Mouse (Mus musculus): ENCODE results near the gene Fcna. TPM values are rescaled to one million over a fixed set of nuclear protein-coding genes. Genes with fewer than 3 reads are reported as not detected.

The Fcna gene
- polyA plus RNA-seq, 1 experiment from 2014 or later, result 3.8 TPM

DNA sequence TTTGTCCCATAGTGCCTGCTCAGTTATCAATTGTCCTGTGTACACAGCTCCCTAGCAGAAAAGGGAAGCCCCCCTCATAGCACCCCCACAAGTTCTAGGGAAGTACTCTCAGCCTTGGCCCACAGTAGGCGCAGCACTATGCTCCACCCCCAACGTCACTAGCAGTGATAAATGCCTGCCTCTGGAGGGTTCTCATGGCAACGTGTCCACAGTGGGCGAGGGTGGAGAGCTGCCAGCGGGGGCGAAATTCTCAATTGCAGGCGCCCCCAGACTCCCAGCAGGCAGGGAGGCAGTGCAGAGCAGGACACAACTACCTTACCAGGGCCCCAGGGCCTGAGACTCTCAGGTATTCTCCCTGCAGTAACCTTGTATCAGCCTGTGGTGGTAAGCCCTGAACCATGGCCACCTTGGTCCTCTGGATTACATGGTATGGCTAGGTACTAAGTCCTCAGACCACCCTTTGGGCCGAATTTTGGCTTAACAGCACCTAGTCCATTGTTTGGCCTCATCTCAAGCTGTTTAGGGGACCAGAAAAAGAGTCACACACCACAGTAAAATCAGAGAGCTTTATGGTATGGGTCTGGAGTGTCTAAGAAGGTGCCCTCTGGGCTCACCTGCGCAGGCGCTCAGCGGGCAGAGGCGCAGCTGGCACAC lies 45.2 kb downstream of the Fcna start:
- Histone ChIP-seq H3K4me2 (replicated peaks; ENCODE audit: low read depth) (no peak overlapping the region), H3K9ac (ENCODE audit: low read length) (0 out of 2 replicates have a peak overlapping the region, but pooled peaks have one; percentile 38)

DNA sequence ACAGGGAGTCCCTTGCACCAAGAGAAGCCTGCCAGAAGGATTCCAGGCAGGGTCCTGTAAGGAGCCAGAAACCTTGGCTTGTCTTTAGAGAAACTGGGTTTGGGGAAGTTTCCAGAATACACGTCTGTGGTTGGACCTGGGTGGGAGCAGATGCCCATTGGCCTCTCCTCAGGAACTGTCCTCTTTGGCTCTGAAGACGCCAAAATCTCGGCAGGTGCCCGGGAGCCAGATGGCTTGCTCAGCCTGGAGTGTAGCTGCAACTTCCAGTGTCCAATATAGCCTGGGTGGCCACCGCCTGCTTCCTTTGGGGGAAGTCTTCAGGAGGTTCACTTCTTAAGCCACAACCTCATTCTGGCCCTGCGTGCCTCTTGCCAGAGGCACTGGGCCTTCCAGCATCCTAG lies 45.9 kb downstream of the Fcna start:
- peak overlapping the region; percentile 38; the same call in 1 of the 2 replicates for H3K9ac ChIP-seq (ENCODE audit: low read length)
- H3K36me3 ChIP-seq (ENCODE audit: control insufficient read depth, insufficient read depth, low read length), result peaks cover 7% of the 10 kb centered on the region
- WGBS, result 26% methylated on average over 6 of the region's 6 CpGs
- ATAC-seq (ENCODE audit: low FRiP score, low TSS enrichment) (no peak), DNase-seq (ENCODE audit: low spot score) (no peak)
- H3K27ac ChIP-seq (replicated peaks), result no peak overlapping the region
- peaks cover 8% of the 10 kb centered on the region; the same call in 1 of the 2 replicates for H3K4me1 ChIP-seq (replicated peaks; ENCODE audit: control insufficient read depth, insufficient read depth)
- peak overlapping the region; percentile 67 for H3K4me2 ChIP-seq (replicated peaks; ENCODE audit: low read depth)
- H3K4me3 ChIP-seq (ENCODE audit: low read depth, low read length), result peak overlapping the region; percentile 32; the same call in 1 of the 2 replicates
- peaks cover 20% of the 10 kb centered on the region for H3K27me3 ChIP-seq (ENCODE audit: control insufficient read depth, insufficient read depth, low read length)
- H3K9me3 ChIP-seq (ENCODE audit: control insufficient read depth, low read length), result no peaks in the 10 kb centered on the region
- TF ChIP-seq EP300 (optimal IDR thresholded peaks at IDR 0.05) (no peak), CTCF (IDR thresholded peaks at IDR 0.05; ENCODE audit: low read depth) (no peak)

More for the DNA sequence above, 45.2 kb downstream of the Fcna start:
- Histone ChIP-seq H3K4me3 (ENCODE audit: low read depth, low read length) (no peak overlapping the region), H3K36me3 (ENCODE audit: control insufficient read depth, insufficient read depth, low read length) (peaks cover 7% of the 10 kb centered on the region), H3K4me1 (replicated peaks; ENCODE audit: control insufficient read depth, insufficient read depth) (peaks cover 8% of the 10 kb centered on the region; the same call in 1 of the 2 replicates), H3K9me3 (ENCODE audit: control insufficient read depth, low read length) (no peaks in the 10 kb centered on the region), H3K27me3 (ENCODE audit: control insufficient read depth, insufficient read depth, low read length) (peaks cover 19% of the 10 kb centered on the region), H3K27ac (replicated peaks) (no peak overlapping the region)
- DNase-seq (ENCODE audit: low spot score) (peak; percentile 46), ATAC-seq (ENCODE audit: low FRiP score, low TSS enrichment) (0 out of 2 replicates have a peak, but pooled peaks have one; percentile 9)
- TF ChIP-seq EP300 (optimal IDR thresholded peaks at IDR 0.05) (no peak), CTCF (IDR thresholded peaks at IDR 0.05; ENCODE audit: low read depth) (0 out of 2 replicates have a peak, but pooled peaks have one; percentile 3)
- 45% methylated on average over 12 of the region's 12 CpGs for WGBS

DNA sequence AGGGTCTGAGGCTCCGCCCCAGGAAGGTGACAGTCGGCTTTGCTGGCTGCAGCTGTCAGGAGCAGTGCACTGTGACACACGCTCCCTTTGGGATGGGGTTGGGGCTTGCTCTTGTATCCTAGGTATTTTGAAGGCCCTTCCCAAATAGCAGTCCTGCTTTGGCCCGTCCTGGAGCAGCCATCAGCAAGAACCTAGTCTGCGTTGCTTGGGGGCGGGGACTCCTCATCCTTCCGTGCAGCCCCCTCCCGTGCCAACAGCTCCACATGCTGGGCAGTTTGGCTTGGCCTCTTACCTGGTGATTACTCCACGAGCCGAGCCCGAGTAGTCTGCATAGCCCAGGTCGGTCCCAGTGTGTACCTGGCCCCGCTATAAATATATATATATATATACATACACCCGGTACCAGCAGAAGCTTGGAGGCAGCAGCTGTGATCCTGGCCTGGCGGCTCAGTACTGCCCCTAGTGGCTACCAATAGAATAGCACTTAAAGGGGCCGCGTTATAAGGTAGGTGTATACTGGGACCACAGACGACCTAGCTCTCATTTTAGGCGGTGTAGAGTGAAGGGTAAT lies 46.5 kb downstream of the Fcna start, which contains the start of gene Ajm1:
Ajm1 (minus strand) TSS at position 464 of the 571 bp plus-strand sequence.
- H3K27me3 ChIP-seq (ENCODE audit: control insufficient read depth, insufficient read depth, low read length), result peaks cover 26% of the 10 kb centered on the region
- H3K36me3 ChIP-seq (ENCODE audit: control insufficient read depth, insufficient read depth, low read length), result peaks cover 7% of the 10 kb centered on the region
- H3K4me2 ChIP-seq (replicated peaks; ENCODE audit: low read depth), result peak within 1 kb of the TSS; percentile 67
- no peaks in the 10 kb centered on the region for H3K9me3 ChIP-seq (ENCODE audit: control insufficient read depth, low read length)
- peak; percentile 69 for DNase-seq (ENCODE audit: low spot score)
- H3K4me1 ChIP-seq (replicated peaks; ENCODE audit: control insufficient read depth, insufficient read depth), result peaks cover 8% of the 10 kb centered on the region; the same call in 1 of the 2 replicates
- H3K4me3 ChIP-seq (ENCODE audit: low read depth, low read length), result peak within 1 kb of the TSS; percentile 32
- ATAC-seq (ENCODE audit: low FRiP score, low TSS enrichment), result peak; percentile 61
- peak within 1 kb of the TSS; percentile 38; the same call in 1 of the 2 replicates for H3K9ac ChIP-seq (ENCODE audit: low read length)
- WGBS, result 5% methylated on average over 19 of the region's 19 CpGs
- H3K27ac ChIP-seq (replicated peaks), result no peak within 1 kb of the TSS
- TF ChIP-seq EP300 (optimal IDR thresholded peaks at IDR 0.05), result no peak
- peak; percentile 92 for TF ChIP-seq CTCF (IDR thresholded peaks at IDR 0.05; ENCODE audit: low read depth)

DNA sequence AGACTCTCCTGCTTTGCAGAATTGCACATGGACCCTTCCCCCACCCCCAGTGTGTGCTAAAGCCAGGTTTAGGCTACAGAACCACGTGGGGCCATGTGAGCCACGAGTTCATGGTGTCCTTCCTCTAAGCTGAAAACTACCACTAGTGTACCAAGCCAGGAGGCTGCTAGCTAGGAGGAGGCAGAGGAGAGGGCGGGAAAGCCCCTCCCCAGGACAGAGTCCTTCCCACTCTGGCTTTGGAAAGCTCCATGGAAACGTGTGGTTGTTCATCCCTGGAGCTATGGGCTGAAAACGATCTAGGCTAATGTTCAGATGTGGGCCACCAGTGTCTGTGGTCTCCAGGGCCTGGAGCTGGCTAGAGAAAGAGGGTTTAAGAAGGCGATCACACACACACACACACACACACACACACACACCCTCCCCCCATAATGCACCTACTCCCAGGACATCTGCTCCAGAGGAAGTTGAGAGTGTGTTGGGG lies 47.2 kb downstream of the Fcna start:
- no peak overlapping the region; the same call in 1 of the 2 replicates for H3K4me2 ChIP-seq (replicated peaks; ENCODE audit: low read depth)
- H3K36me3 ChIP-seq (ENCODE audit: control insufficient read depth, insufficient read depth, low read length), result peaks cover 6% of the 10 kb centered on the region
- ATAC-seq (ENCODE audit: low FRiP score, low TSS enrichment) (no peak), DNase-seq (ENCODE audit: low spot score) (no peak)
- H3K27me3 ChIP-seq (ENCODE audit: control insufficient read depth, insufficient read depth, low read length), result peaks cover 26% of the 10 kb centered on the region
- no peak overlapping the region for H3K9ac ChIP-seq (ENCODE audit: low read length)
- 38% methylated on average over 6 of the region's 6 CpGs for WGBS
- H3K4me3 ChIP-seq (ENCODE audit: low read depth, low read length), result no peak overlapping the region
- H3K27ac ChIP-seq (replicated peaks), result no peak overlapping the region
- TF ChIP-seq CTCF (IDR thresholded peaks at IDR 0.05; ENCODE audit: low read depth) (no peak), EP300 (optimal IDR thresholded peaks at IDR 0.05) (no peak)
- peaks cover 11% of the 10 kb centered on the region; the same call in 1 of the 2 replicates for H3K4me1 ChIP-seq (replicated peaks; ENCODE audit: control insufficient read depth, insufficient read depth)
- no peaks in the 10 kb centered on the region for H3K9me3 ChIP-seq (ENCODE audit: control insufficient read depth, low read length)

DNA sequence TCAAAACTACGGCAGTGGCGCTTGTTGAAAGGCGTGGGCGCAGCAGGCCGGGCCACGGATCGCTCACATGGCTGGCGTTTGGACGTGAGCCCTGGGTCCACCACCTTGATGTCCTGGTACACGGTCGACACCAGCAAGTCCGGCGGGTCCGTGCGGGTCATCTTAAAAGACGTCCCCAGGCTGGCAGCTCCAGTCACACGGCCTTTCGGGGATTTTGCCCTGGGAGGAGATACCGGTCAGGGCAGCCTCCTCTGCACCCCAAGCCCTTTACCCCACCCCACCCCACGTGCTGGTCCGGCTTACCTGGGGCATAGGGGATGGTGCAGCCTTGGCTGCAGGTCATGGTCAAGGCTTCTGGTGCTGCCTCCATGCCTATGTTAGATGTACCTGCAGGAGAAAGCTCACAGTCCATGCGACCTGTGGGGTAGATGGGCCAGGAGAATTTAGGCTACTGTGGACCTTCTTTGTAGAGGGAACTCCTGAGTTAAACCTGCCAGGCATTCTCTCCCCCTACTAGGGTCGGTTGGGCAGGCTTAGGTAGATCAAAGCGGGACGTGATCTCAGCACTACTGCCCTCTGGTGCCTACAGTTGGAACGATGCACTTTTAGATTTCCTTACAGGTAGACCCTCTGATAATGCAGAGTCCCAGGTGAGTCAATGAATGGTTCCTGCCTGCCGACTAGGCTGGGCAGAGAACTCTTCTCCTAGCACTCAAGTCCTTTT lies 47.9 kb downstream of the Fcna start:
- Histone ChIP-seq H3K4me3 (ENCODE audit: low read depth, low read length) (peak overlapping the region; percentile 27), H3K9me3 (ENCODE audit: control insufficient read depth, low read length) (no peaks in the 10 kb centered on the region), H3K27me3 (ENCODE audit: control insufficient read depth, insufficient read depth, low read length) (peaks cover 26% of the 10 kb centered on the region), H3K4me2 (replicated peaks; ENCODE audit: low read depth) (peak overlapping the region; percentile 37), H3K9ac (ENCODE audit: low read length) (no peak overlapping the region), H3K4me1 (replicated peaks; ENCODE audit: control insufficient read depth, insufficient read depth) (peaks cover 12% of the 10 kb centered on the region; the same call in 1 of the 2 replicates), H3K36me3 (ENCODE audit: control insufficient read depth, insufficient read depth, low read length) (peaks cover 4% of the 10 kb centered on the region; the same call in 1 of the 2 replicates), H3K27ac (replicated peaks) (no peak overlapping the region)
- TF ChIP-seq EP300 (optimal IDR thresholded peaks at IDR 0.05) (no peak), CTCF (IDR thresholded peaks at IDR 0.05; ENCODE audit: low read depth) (peak; percentile 73)
- 6% methylated on average over 27 of the region's 27 CpGs for WGBS
- peak; percentile 65 for DNase-seq (ENCODE audit: low spot score)
- no peak for ATAC-seq (ENCODE audit: low FRiP score, low TSS enrichment)
